Mouse (Mus musculus) testis, adult 2 months (tissue): ENCODE results near the gene Ccsap.

Experiments used
- CTCF ChIP-seq: fragments of 200-500 bp; IDR thresholded peaks from 2 replicates; pipeline ENCODE4 v1.5.1; 2012; ENCODE audit warnings: low read depth, mild to moderate bottlenecking, inconsistent platforms, low read length, moderate library complexity; ENCODE audit not compliant: control insufficient read depth, insufficient read depth, insufficient replicate concordance
- POLR2A ChIP-seq: fragments of 200-500 bp; IDR thresholded peaks from 2 replicates; pipeline ENCODE4 v1.6.1; 2012; ENCODE audit warnings: low read depth, mild to moderate bottlenecking, inconsistent platforms, low read length, moderate library complexity; ENCODE audit not compliant: control insufficient read depth

GRCm38 (mm10) chr8:123893413-123893812 is 33.4 kb upstream of the Ccsap start:
- TF ChIP-seq POLR2A (no peak), CTCF (no peak)
